Mouse (Mus musculus) forebrain, embryonic 13.5 days (tissue): ENCODE measurements at regions not wholly inside any gene's neighbourhood (a gene's known extent, or its start where the extent isn't known, plus 50 kb on each side); places are given as distances from the start of the nearest gene placed in this dataset.

ENCODE experiments used
- ATAC-seq: fragments of 200-750 bp; cut with Nextera tagmentation; 2 replicates; pipeline ENCODE4 v1.8.0; 2017
- H3K27ac ChIP-seq: fragments of 300-500 bp; sonication (generic); 2 replicates; pipeline ENCODE4 v1.5.1; 2015; ENCODE audit warnings: inconsistent platforms, mild to moderate bottlenecking, moderate library complexity
- H3K27me3 ChIP-seq: fragments of 300-500 bp; sonication (generic); 2 replicates; pipeline ENCODE4 v1.6.1; 2015; ENCODE audit warnings: mild to moderate bottlenecking, inconsistent platforms
- H3K36me3 ChIP-seq: fragments of 300-500 bp; sonication (generic); 2 replicates; pipeline ENCODE4 v1.6.1; 2015; ENCODE audit warnings: mild to moderate bottlenecking, inconsistent platforms; ENCODE audit not compliant: poor library complexity, severe bottlenecking
- H3K4me1 ChIP-seq: fragments of 300-500 bp; sonication (generic); 2 replicates; pipeline ENCODE4 v1.6.1; 2015; ENCODE audit warnings: inconsistent platforms
- H3K4me2 ChIP-seq: fragments of 300-500 bp; sonication (generic); 2 replicates; pipeline ENCODE4 v1.6.1; 2015; ENCODE audit warnings: inconsistent platforms, mild to moderate bottlenecking, moderate library complexity
- H3K4me3 ChIP-seq: fragments of 300-500 bp; sonication (generic); 2 replicates; pipeline ENCODE4 v1.5.1; 2015; ENCODE audit warnings: mild to moderate bottlenecking, inconsistent platforms
- H3K9ac ChIP-seq: fragments of 300-500 bp; sonication (generic); 2 replicates; pipeline ENCODE4 v1.6.1; 2015; ENCODE audit warnings: mild to moderate bottlenecking, inconsistent platforms
- H3K9me3 ChIP-seq: fragments of 300-500 bp; sonication (generic); replicated peaks from 2 replicates; pipeline ENCODE4 v1.6.1; 2016; ENCODE audit warnings: inconsistent platforms
- WGBS: fragments of 180-500 bp; shearing (Covaris S2); methylation state at CpG from one replicate; pipeline ENCODE4 v1.1.7; 2015; 5-methylcytosine and 5-hydroxymethylcytosine counted together

- H3K27me3 ChIP-seq: no peaks in the 10 kb centered on the region
- H3K9ac ChIP-seq: no peak overlapping the region
- H3K4me2 ChIP-seq: no peak overlapping the region
- no peak overlapping the region for H3K4me3 ChIP-seq
- H3K9me3 ChIP-seq: no peaks in the 10 kb centered on the region
- H3K27ac ChIP-seq: no peak overlapping the region
- WGBS: 92% methylated on average over 2 of the region's 2 CpGs
- H3K4me1 ChIP-seq: no peaks in the 10 kb centered on the region
- no peak for ATAC-seq
- H3K36me3 ChIP-seq: no peaks in the 10 kb centered on the region
Measured at GRCm38 (mm10) chr9:95331275-95331674, 75.2 kb downstream of the Chst2 start.

- Histone ChIP-seq H3K4me3 (no peak overlapping the region), H3K9ac (no peak overlapping the region), H3K9me3 (no peaks in the 10 kb centered on the region), H3K36me3 (no peaks in the 10 kb centered on the region), H3K27me3 (no peaks in the 10 kb centered on the region), H3K4me2 (no peak overlapping the region), H3K4me1 (no peaks in the 10 kb centered on the region), H3K27ac (no peak overlapping the region)
- WGBS: 88% methylated on average over 7 of the region's 7 CpGs
- ATAC-seq: no peak
Measured at GRCm38 (mm10) chr9:95330097-95330496, 76.4 kb downstream of the Chst2 start.

DNA sequence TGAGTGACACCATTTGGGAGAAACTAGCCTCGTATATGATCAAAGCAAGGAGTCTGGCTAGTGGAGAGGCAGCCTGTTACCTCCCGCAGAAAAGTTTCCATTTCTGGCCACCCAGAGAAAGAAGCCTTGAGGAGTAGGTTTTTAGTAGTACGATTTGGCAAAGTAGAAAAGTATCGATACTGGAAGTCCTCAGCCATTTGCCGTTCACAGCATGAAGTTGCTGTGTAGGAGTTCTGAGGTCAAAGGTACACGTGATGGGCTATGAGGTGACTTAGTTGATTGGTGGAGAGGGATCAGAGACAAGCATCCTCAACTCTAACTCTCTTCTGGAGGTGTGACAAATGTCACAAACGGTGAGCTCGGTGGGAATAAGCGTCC, 77.5 kb downstream of the Chst2 start:
- no peak overlapping the region for H3K4me3 ChIP-seq
- WGBS: 91% methylated on average over 9 of the region's 9 CpGs

DNA sequence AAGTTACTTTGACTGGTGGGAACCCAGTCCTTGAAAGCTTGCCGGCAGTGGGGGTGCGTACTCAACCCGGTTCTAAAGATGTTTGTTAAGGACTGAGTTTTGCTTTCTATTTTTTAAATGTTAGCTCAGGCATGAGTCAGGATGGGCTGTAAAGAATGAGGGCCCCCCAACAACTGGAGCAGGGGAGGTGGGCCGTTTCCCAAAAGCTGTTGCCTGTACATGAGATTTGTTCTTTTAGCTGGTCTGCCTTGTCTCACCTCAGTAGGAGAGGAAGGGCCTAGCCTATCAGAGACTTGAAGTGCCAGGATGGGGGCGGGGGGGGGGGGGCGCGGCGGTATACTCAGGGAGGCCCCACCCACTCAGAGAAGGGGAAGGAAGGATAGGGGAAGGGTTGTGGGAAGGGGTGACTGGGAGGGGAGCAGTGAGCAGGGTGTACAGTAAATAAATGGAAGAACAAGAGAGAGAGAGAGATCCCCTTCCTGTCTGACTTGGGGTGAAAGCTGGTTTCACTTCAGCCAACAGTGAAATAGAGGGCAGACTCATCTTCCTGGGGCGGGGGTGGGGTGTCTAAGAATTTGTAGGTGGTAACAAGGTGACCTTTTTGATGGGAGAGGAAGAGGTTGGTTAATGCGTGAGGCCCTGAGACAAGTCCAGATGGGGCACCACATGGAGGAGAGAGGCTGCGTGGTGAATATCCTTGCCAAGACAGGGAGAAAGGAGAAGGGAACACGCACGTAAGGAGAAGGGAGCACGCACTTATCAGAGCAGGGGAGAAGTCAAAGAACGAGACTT, 78.1 kb downstream of the Chst2 start:
- Histone ChIP-seq H3K4me1 (peaks cover 7% of the 10 kb centered on the region), H3K4me3 (no peak overlapping the region), H3K27me3 (no peaks in the 10 kb centered on the region), H3K4me2 (no peak overlapping the region), H3K36me3 (no peaks in the 10 kb centered on the region), H3K9ac (no peak overlapping the region), H3K9me3 (no peaks in the 10 kb centered on the region), H3K27ac (no peak overlapping the region)
- WGBS: 77% methylated on average over 11 of the region's 15 CpGs
- no peak for ATAC-seq

More for the DNA sequence above, 77.5 kb downstream of the Chst2 start:
- H3K9ac ChIP-seq: no peak overlapping the region
- ATAC-seq: no peak
- H3K36me3 ChIP-seq: no peaks in the 10 kb centered on the region
- H3K4me2 ChIP-seq: no peak overlapping the region
- no peaks in the 10 kb centered on the region for H3K9me3 ChIP-seq
- no peaks in the 10 kb centered on the region for H3K27me3 ChIP-seq
- H3K27ac ChIP-seq: no peak overlapping the region
- peaks cover 2% of the 10 kb centered on the region; the same call in 1 of the 2 replicates for H3K4me1 ChIP-seq

GRCm38 (mm10) chr9:95327771-95328170, 78.8 kb downstream of the Chst2 start:
- no peaks in the 10 kb centered on the region for H3K27me3 ChIP-seq
- H3K9ac ChIP-seq: no peak overlapping the region
- no peak overlapping the region for H3K27ac ChIP-seq
- H3K9me3 ChIP-seq: no peaks in the 10 kb centered on the region
- ATAC-seq: no peak
- H3K4me3 ChIP-seq: no peak overlapping the region
- H3K4me1 ChIP-seq: peaks cover 14% of the 10 kb centered on the region
- WGBS: 57% methylated on average over 3 of the region's 3 CpGs
- no peaks in the 10 kb centered on the region for H3K36me3 ChIP-seq
- no peak overlapping the region for H3K4me2 ChIP-seq

DNA sequence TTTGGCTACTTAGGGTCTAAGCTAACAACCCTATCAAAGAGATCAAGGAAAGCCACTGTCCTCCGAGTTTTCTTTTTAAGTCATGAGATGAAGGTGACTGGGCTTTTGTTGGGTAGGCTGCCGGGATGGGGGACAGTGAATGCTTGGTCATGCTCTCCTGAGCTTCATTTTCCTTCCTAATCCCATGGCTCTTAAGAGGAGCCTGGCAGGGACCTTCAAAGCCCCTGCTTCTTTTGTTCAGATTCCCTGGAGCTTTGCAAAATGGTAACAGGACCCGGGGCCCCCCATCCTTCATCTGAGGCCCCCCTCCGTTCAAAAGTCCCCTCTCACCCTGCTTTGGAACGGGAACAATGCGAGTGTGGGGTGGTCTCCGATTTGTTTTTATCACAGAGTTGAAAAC, 82.9 kb downstream of the Chst2 start:
- H3K9me3 ChIP-seq: no peaks in the 10 kb centered on the region
- no peak overlapping the region for H3K4me3 ChIP-seq
- peak; percentile 54; the same call in 1 of the 2 replicates for ATAC-seq
- WGBS: 5% methylated on average over 7 of the region's 7 CpGs
- H3K4me1 ChIP-seq: peaks cover 20% of the 10 kb centered on the region
- H3K9ac ChIP-seq: no peak overlapping the region
- H3K27ac ChIP-seq: no peak overlapping the region
- no peaks in the 10 kb centered on the region for H3K36me3 ChIP-seq
- 0 out of 2 replicates have a peak overlapping the region, but pooled peaks have one; percentile 4 for H3K4me2 ChIP-seq
- no peaks in the 10 kb centered on the region for H3K27me3 ChIP-seq

GRCm38 (mm10) chr9:95322893-95323292, 83.6 kb downstream of the Chst2 start:
- no peaks in the 10 kb centered on the region for H3K9me3 ChIP-seq
- H3K4me3 ChIP-seq: no peak overlapping the region
- no peak overlapping the region for H3K9ac ChIP-seq
- WGBS: 27% methylated on average over 5 of the region's 5 CpGs
- peaks cover 20% of the 10 kb centered on the region for H3K4me1 ChIP-seq
- no peak overlapping the region for H3K27ac ChIP-seq
- ATAC-seq: peak; percentile 68
- H3K36me3 ChIP-seq: no peaks in the 10 kb centered on the region
- H3K4me2 ChIP-seq: no peak overlapping the region
- H3K27me3 ChIP-seq: no peaks in the 10 kb centered on the region

GRCm38 (mm10) chr9:95322031-95322430, 84.5 kb downstream of the Chst2 start:
- 82% methylated on average over 2 of the region's 2 CpGs for WGBS
- no peak for ATAC-seq
- peaks cover 20% of the 10 kb centered on the region for H3K4me1 ChIP-seq
- no peak overlapping the region for H3K4me3 ChIP-seq
- H3K4me2 ChIP-seq: no peak overlapping the region
- H3K9me3 ChIP-seq: no peaks in the 10 kb centered on the region
- no peak overlapping the region for H3K9ac ChIP-seq
- H3K36me3 ChIP-seq: no peaks in the 10 kb centered on the region
- H3K27me3 ChIP-seq: no peaks in the 10 kb centered on the region
- H3K27ac ChIP-seq: no peak overlapping the region

DNA sequence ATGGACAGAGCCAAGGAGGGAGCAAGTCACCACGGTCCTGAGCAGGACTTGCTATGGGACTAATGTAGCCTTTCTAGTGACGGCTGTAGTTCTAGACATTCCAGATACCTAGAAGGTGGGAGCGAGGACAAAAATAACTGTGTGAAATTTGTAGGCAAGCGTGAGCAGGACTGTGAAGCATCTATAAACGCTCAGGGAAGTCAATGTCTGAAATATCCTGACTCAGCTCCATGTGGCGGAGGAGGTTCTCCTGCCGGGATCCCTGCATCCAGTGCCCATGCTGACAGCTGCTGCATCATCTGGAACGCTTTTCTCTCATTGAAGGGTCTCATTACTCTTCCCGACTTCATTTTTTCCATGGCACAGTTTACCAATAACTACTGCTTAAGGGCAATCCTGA, 87.6 kb downstream of the Chst2 start:
- H3K9ac ChIP-seq: no peak overlapping the region
- no peak overlapping the region for H3K27ac ChIP-seq
- no peak overlapping the region for H3K4me2 ChIP-seq
- H3K36me3 ChIP-seq: no peaks in the 10 kb centered on the region
- ATAC-seq: no peak
- H3K4me1 ChIP-seq: peaks cover 17% of the 10 kb centered on the region
- H3K9me3 ChIP-seq: no peaks in the 10 kb centered on the region
- no peak overlapping the region for H3K4me3 ChIP-seq
- 93% methylated on average over 9 of the region's 9 CpGs for WGBS
- H3K27me3 ChIP-seq: no peaks in the 10 kb centered on the region

GRCm38 (mm10) chr9:95316726-95317125, 89.8 kb downstream of the Chst2 start:
- Histone ChIP-seq H3K27ac (no peak overlapping the region), H3K36me3 (no peaks in the 10 kb centered on the region), H3K9ac (no peak overlapping the region), H3K27me3 (no peaks in the 10 kb centered on the region), H3K4me3 (no peak overlapping the region), H3K4me2 (no peak overlapping the region), H3K9me3 (no peaks in the 10 kb centered on the region), H3K4me1 (no peaks in the 10 kb centered on the region; the same call in 1 of the 2 replicates)
- 88% methylated on average over 8 of the region's 8 CpGs for WGBS
- no peak for ATAC-seq

DNA sequence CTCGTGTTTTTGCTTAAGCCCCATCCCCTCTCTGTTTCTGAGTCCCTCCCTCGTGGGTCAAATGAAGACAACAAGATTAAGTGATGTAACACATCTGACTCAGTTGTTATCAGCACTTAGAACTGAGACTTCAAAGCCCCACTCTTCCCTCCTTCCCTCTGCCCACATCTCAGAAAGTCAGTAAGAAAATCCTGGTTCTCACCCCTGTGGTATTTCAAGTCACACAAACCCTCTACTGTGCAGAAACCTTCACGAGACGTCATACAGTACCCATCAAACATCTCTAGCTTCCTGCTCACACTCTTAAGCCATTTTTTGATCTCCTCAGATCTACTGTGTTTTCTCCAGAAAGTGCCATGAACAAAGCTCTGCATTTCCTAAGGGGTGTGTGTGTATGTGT, 91.4 kb downstream of the Chst2 start:
- Histone ChIP-seq H3K9me3 (no peaks in the 10 kb centered on the region), H3K36me3 (no peaks in the 10 kb centered on the region), H3K4me1 (no peaks in the 10 kb centered on the region; the same call in 1 of the 2 replicates), H3K4me3 (no peak overlapping the region), H3K4me2 (no peak overlapping the region), H3K27me3 (no peaks in the 10 kb centered on the region), H3K27ac (no peak overlapping the region), H3K9ac (no peak overlapping the region)
- no peak for ATAC-seq
- 76% methylated on average over 4 of the region's 4 CpGs for WGBS

DNA sequence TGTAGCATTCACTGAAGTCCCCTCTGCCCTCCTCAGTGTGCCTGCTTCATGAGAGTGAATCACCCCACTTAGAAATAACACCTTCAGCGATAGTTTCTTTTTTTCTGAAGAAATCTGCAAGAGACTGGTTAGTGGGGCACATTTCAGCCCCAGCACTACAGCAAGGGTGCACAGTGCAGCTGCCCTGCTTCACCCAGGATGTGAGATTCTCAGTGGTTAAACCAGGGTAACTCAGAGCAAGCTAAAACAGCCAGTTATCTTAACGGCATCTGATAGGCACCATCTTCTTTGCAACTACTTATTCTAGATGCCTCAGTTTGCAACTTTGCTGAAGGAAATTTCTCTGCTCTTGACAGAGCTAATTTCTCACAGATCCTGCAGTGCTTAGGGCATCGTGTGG, 94.9 kb downstream of the Chst2 start:
- no peak overlapping the region for H3K9ac ChIP-seq
- no peaks in the 10 kb centered on the region for H3K27me3 ChIP-seq
- no peaks in the 10 kb centered on the region for H3K4me1 ChIP-seq
- H3K27ac ChIP-seq: no peak overlapping the region
- H3K4me2 ChIP-seq: no peak overlapping the region
- no peaks in the 10 kb centered on the region for H3K36me3 ChIP-seq
- no peaks in the 10 kb centered on the region for H3K9me3 ChIP-seq
- 89% methylated on average over 3 of the region's 3 CpGs for WGBS
- no peak for ATAC-seq
- no peak overlapping the region for H3K4me3 ChIP-seq

GRCm38 (mm10) chr9:95289008-95289407, 117.5 kb downstream of the Chst2 start:
- no peaks in the 10 kb centered on the region for H3K9me3 ChIP-seq
- no peaks in the 10 kb centered on the region for H3K27me3 ChIP-seq
- no peak overlapping the region for H3K9ac ChIP-seq
- H3K27ac ChIP-seq: no peak overlapping the region
- no peak overlapping the region for H3K4me2 ChIP-seq
- ATAC-seq: no peak
- H3K4me3 ChIP-seq: no peak overlapping the region
- H3K36me3 ChIP-seq: no peaks in the 10 kb centered on the region
- H3K4me1 ChIP-seq: no peaks in the 10 kb centered on the region
